Mouse (Mus musculus) erythroblast, embryonic 14.5 days (primary cell): ENCODE measurements around the gene Hist1h2af.

Experiments
- GATA1 ChIP-seq: IDR thresholded peaks from 2 replicates; pipeline ENCODE4 v1.6.1; 2012; ENCODE audit warnings: low read length, inconsistent platforms, mixed read lengths
- TAL1 ChIP-seq: IDR thresholded peaks from 3 replicates; pipeline ENCODE4 v1.6.1; 2012; ENCODE audit warnings: low read length, inconsistent platforms, mixed read lengths

- TF ChIP-seq TAL1 (no peak), GATA1 (no peak)
Observed at GRCm38 (mm10) chr13:23510127-23510526, 23.6 kb upstream of the Hist1h2af start.
